Mouse (Mus musculus): ENCODE data around the gene Syt2.

Gene Syt2

DNA sequence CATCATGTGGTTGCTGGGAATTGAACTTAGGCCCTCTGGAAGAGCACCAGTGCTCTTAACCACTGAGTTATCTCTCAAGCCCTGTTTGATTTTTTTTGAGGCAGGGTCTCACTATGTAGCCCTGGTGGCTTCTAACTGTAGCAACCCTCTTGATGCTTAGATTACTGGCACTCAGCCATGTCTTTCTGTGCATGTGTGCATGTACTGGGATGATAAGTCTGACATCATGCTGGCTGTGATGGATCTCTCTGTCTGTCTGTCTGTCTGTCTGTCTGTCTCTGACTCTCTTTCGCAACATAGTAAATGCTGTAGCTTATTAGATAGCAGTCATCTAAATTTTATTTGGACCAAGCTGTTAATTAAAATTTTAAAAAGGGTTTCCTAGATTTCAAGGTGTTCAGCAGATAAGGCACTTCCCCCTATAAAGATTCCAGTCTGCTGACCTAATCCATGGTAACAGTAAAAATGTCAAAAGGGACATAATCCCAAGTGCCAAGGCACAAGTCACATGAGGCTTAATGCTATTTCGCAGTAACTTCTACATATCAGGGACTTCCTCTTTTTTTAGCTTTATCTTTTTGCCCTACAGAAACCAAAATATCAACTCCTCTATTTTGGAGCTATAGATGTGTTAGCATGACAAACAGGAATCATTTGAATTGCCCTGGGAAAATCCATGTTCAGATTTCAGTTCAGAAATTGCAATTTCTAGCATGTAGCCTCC, 144.4 kb downstream of the Syt2 start:
- H3K4me1 ChIP-seq (replicated peaks; ENCODE audit: low read depth, low read length) = no peaks in the 10 kb centered on the region
- TF ChIP-seq NANOG (IDR thresholded peaks at IDR 0.05; ENCODE audit: borderline replicate concordance, low read length) (no peak), POU5F1 (IDR thresholded peaks at IDR 0.05; ENCODE audit: borderline replicate concordance, low read length) (no peak), CTCF (conservative IDR thresholded peaks at IDR 0.05; ENCODE audit: low read length) (no peak)
- no peak overlapping the region for H3K4me3 ChIP-seq (replicated peaks; ENCODE audit: low read length)
- H3K9me3 ChIP-seq (ENCODE audit: low read length) = no peaks in the 10 kb centered on the region
- no peaks in the 10 kb centered on the region for H3K36me3 ChIP-seq (ENCODE audit: insufficient read depth, low read length)
- no peaks in the 10 kb centered on the region for H3K27me3 ChIP-seq (ENCODE audit: insufficient read depth, low read length)

DNA sequence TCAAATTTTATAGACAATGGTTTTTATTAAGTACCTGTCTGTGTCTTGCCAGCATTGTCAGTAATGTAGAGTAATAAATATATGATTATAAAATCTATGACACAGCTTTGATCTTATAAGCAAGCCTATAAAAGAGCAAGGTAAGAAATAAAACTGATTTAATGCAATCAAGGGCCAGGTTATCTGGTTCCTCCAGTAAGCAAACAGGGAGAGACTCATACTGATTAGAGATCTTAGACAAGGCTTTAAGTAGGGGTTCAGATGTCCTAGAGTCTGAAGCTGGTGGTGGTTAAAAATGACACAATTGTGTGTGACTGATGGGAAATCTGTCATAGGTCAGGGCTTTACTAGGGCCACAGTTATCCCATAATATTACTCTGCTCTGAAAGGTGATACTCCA, 145.0 kb downstream of the Syt2 start:
- Histone ChIP-seq H3K27me3 (ENCODE audit: insufficient read depth, low read length) (no peaks in the 10 kb centered on the region), H3K36me3 (ENCODE audit: insufficient read depth, low read length) (no peaks in the 10 kb centered on the region), H3K9me3 (ENCODE audit: low read length) (0 out of 2 replicates have a peak, but pooled peaks cover under 1% of the 10 kb centered on the region), H3K4me1 (replicated peaks; ENCODE audit: low read depth, low read length) (no peaks in the 10 kb centered on the region), H3K4me3 (replicated peaks; ENCODE audit: low read length) (no peak overlapping the region)
- no peak for TF ChIP-seq POU5F1 (IDR thresholded peaks at IDR 0.05; ENCODE audit: borderline replicate concordance, low read length)
- TF ChIP-seq NANOG (IDR thresholded peaks at IDR 0.05; ENCODE audit: borderline replicate concordance, low read length) = no peak
- TF ChIP-seq CTCF (conservative IDR thresholded peaks at IDR 0.05; ENCODE audit: low read length) = no peak

DNA sequence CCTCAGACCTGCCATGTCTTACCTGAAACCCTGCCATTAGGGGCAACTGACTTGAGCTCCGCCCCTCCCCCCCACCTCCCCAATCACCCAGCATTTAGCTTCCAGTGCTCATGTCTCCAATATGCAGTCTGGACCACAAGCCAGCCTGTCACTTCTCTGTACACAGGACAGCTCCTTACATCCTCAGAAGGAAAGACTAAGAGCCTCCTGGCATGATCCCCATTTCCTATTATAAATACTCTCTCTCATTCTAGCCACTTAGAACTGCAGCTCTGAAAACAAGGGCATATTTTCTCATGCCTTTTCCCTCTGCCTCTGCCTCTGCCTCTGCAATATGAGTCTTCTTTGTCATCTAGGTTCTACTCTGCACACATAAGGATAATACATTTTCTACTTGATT, 149.6 kb downstream of the Syt2 start:
- Histone ChIP-seq H3K4me3 (replicated peaks; ENCODE audit: low read length) (no peak overlapping the region), H3K4me1 (replicated peaks; ENCODE audit: low read depth, low read length) (no peaks in the 10 kb centered on the region), H3K9me3 (ENCODE audit: low read length) (peaks cover 19% of the 10 kb centered on the region), H3K36me3 (ENCODE audit: insufficient read depth, low read length) (0 out of 2 replicates have a peak, but pooled peaks cover 4% of the 10 kb centered on the region), H3K27me3 (ENCODE audit: insufficient read depth, low read length) (no peaks in the 10 kb centered on the region)
- TF ChIP-seq POU5F1 (IDR thresholded peaks at IDR 0.05; ENCODE audit: borderline replicate concordance, low read length) (no peak), NANOG (IDR thresholded peaks at IDR 0.05; ENCODE audit: borderline replicate concordance, low read length) (no peak), CTCF (conservative IDR thresholded peaks at IDR 0.05; ENCODE audit: low read length) (no peak)

DNA sequence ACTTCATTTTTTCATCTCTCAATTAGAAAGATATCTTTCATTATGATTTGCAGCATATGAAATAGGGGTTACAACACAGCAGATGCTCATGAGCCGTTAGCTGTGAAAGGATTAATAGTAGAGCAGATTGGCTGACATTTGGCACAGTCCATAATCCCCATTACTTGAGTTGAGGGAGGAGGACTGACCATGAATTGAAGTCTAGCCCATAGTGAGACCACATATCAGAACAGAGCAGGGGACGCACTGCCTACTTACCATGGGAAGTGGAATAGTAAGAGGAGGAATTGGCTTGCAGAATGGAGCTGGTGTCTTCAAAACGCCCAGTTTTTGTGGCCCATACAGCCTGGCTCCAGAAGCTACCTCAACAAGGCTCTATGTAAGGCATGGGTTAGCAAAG, 150.1 kb downstream of the Syt2 start:
- TF ChIP-seq NANOG (IDR thresholded peaks at IDR 0.05; ENCODE audit: borderline replicate concordance, low read length) (no peak), POU5F1 (IDR thresholded peaks at IDR 0.05; ENCODE audit: borderline replicate concordance, low read length) (no peak), CTCF (conservative IDR thresholded peaks at IDR 0.05; ENCODE audit: low read length) (no peak)
- Histone ChIP-seq H3K27me3 (ENCODE audit: insufficient read depth, low read length) (no peaks in the 10 kb centered on the region), H3K9me3 (ENCODE audit: low read length) (peaks cover 19% of the 10 kb centered on the region), H3K36me3 (ENCODE audit: insufficient read depth, low read length) (0 out of 2 replicates have a peak, but pooled peaks cover 4% of the 10 kb centered on the region), H3K4me1 (replicated peaks; ENCODE audit: low read depth, low read length) (no peaks in the 10 kb centered on the region), H3K4me3 (replicated peaks; ENCODE audit: low read length) (no peak overlapping the region)

DNA sequence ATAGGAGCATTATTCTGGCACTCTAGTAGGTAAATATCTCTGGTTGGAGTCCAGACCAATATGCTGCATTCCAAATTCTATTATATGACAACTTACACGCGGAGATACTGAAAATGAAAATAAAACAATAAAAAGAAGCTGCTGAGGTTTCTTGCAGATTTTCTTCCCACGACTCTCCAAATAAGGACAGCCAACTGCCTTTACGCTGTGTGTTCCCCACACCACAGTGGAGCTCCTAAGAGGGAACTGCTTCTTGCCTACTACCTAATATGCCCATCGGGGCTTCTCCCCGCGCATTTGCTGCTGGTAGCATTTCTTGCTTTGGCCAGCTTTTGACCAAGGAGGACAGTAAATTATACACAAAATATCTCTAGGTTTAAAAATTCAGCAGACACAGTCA, 155.3 kb downstream of the Syt2 start:
- Histone ChIP-seq H3K9me3 (ENCODE audit: low read length) (peaks cover 15% of the 10 kb centered on the region), H3K4me3 (replicated peaks; ENCODE audit: low read length) (no peak overlapping the region), H3K27me3 (ENCODE audit: insufficient read depth, low read length) (no peaks in the 10 kb centered on the region), H3K4me1 (replicated peaks; ENCODE audit: low read depth, low read length) (no peaks in the 10 kb centered on the region), H3K36me3 (ENCODE audit: insufficient read depth, low read length) (0 out of 2 replicates have a peak, but pooled peaks cover 4% of the 10 kb centered on the region)
- TF ChIP-seq CTCF (conservative IDR thresholded peaks at IDR 0.05; ENCODE audit: low read length) (no peak), NANOG (IDR thresholded peaks at IDR 0.05; ENCODE audit: borderline replicate concordance, low read length) (no peak), POU5F1 (IDR thresholded peaks at IDR 0.05; ENCODE audit: borderline replicate concordance, low read length) (no peak)

DNA sequence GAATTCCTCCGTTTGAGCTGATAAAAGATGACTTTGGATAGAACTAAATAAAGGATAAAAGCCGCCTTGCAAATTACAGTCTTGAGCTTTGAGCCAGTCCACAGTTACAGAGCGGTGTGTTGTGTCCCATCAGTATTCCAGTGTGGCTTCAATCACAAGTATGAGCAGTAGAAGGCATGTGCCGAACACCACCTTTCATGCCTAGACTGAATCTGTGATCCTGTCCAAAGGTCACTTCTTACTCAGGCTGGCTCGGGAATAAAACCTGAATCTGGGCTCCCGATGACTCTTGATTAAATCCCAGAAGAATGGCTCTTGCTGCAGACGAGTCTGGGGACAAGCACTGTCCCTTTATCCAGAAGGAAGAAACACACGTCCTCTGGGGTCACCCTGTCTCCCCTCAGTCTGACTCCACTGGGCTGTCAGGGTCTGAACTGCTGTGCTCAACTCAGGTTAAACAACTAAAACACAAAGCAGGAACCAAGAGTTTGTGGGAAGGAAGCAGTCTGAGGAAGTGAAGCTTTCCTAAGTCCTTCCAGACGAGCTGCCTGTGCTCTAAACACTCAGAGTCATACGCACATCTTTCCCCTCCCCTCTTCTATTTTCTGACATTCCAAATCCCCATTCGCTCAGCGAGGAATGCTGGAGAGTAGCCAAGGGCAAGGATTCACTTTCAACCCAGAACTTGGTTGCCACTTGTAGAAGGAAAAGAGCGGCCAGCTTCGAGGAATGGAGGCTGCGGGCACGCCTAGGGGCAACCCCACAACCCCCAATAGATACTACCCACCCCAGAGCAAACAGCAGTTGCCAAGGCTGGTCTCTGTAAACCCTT, 157.0 kb downstream of the Syt2 start:
- H3K4me1 ChIP-seq (replicated peaks; ENCODE audit: low read depth, low read length) = no peaks in the 10 kb centered on the region
- 0 out of 2 replicates have a peak, but pooled peaks cover 2% of the 10 kb centered on the region for H3K36me3 ChIP-seq (ENCODE audit: insufficient read depth, low read length)
- no peaks in the 10 kb centered on the region for H3K27me3 ChIP-seq (ENCODE audit: insufficient read depth, low read length)
- H3K4me3 ChIP-seq (replicated peaks; ENCODE audit: low read length) = no peak overlapping the region
- H3K9me3 ChIP-seq (ENCODE audit: low read length) = peaks cover 7% of the 10 kb centered on the region
- TF ChIP-seq CTCF (conservative IDR thresholded peaks at IDR 0.05; ENCODE audit: low read length) = no peak
- no peak for TF ChIP-seq NANOG (IDR thresholded peaks at IDR 0.05; ENCODE audit: borderline replicate concordance, low read length)
- no peak for TF ChIP-seq POU5F1 (IDR thresholded peaks at IDR 0.05; ENCODE audit: borderline replicate concordance, low read length)

DNA sequence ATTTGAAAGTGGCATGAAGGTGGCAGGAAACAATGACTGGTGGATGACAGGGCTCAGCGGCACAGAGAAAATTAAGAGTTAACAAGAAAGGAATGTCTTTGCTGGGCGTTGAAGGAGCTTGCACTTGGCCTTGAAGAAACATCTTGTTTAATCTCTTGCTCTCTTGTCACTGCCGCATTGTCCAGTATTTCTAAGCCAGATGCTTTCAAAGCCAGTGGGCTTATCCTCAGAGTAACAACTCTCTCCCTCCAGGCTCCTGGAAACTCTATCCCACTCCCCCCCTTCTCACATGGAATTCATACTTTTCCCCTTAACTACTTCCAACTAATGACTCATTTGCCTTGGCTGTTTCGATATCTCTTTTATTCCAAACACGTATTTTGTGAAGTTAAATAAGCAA, 157.9 kb downstream of the Syt2 start:
- Histone ChIP-seq H3K4me3 (replicated peaks; ENCODE audit: low read length) (no peak overlapping the region), H3K36me3 (ENCODE audit: insufficient read depth, low read length) (no peaks in the 10 kb centered on the region), H3K9me3 (ENCODE audit: low read length) (peaks cover 7% of the 10 kb centered on the region), H3K27me3 (ENCODE audit: insufficient read depth, low read length) (no peaks in the 10 kb centered on the region), H3K4me1 (replicated peaks; ENCODE audit: low read depth, low read length) (no peaks in the 10 kb centered on the region)
- TF ChIP-seq NANOG (IDR thresholded peaks at IDR 0.05; ENCODE audit: borderline replicate concordance, low read length) = no peak
- no peak for TF ChIP-seq CTCF (conservative IDR thresholded peaks at IDR 0.05; ENCODE audit: low read length)

DNA sequence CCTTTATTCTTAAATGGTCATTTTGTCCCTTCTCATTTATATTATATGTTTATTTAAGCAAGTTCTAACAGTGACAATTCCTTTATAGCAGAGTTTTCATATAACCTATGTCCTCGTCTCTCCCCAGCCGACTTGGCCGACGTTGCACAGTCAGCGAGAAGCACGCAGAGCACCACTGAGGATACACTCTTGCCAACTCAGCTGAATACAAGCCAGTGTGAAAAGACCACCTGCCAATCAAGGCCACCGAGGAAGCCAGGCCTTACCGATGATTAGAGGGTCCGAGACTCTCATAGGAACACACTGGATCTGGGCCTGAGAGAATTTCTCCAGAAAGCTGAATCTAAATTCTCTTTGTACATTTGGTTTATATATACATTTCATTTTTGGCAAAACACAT, 159.0 kb downstream of the Syt2 start:
- Histone ChIP-seq H3K27me3 (ENCODE audit: insufficient read depth, low read length) (no peaks in the 10 kb centered on the region), H3K4me1 (replicated peaks; ENCODE audit: low read depth, low read length) (no peaks in the 10 kb centered on the region), H3K36me3 (ENCODE audit: insufficient read depth, low read length) (no peaks in the 10 kb centered on the region), H3K9me3 (ENCODE audit: low read length) (0 out of 2 replicates have a peak, but pooled peaks cover 2% of the 10 kb centered on the region), H3K4me3 (replicated peaks; ENCODE audit: low read length) (no peak overlapping the region)
- no peak for TF ChIP-seq NANOG (IDR thresholded peaks at IDR 0.05; ENCODE audit: borderline replicate concordance, low read length)
- TF ChIP-seq POU5F1 (IDR thresholded peaks at IDR 0.05; ENCODE audit: borderline replicate concordance, low read length) = no peak
- no peak for TF ChIP-seq CTCF (conservative IDR thresholded peaks at IDR 0.05; ENCODE audit: low read length)
